Mouse (Mus musculus) heart, postnatal 4 days (tissue): ENCODE data around the gene Cdc42se1. TPM values are rescaled to one million over a fixed set of nuclear protein-coding genes. Genes with fewer than 3 reads are reported as not detected.

Source experiments
- DNase-seq: peaks from one replicate; pipeline ENCODE4 v3.0.0; 2021
- total RNA-seq, 2 experiments: library from RNA; stranded (reverse); gene quantifications; 2 replicates each; pipeline ENCODE4 v1.2.3; 2021

Cdc42se1 gene
- total RNA-seq, 2 experiments from 2014 or later: 45.2 to 45.9 TPM

- DNase-seq: no peak
Observed at GRCm38 (mm10) chr3:95224295-95224694, 4.2 kb upstream of the Cdc42se1 start.

GRCm38 (mm10) chr3:95227214-95227613 is 1.3 kb upstream of the Cdc42se1 start:
- DNase-seq: no peak

GRCm38 (mm10) chr3:95228894-95229780 is 605 bp downstream of the Cdc42se1 start:
- DNase-seq: peak; percentile 42

- peak; percentile 67 for DNase-seq
Observed at GRCm38 (mm10) chr3:95229781-95230494, 1.4 kb downstream of the Cdc42se1 start.

- DNase-seq: no peak
Observed at GRCm38 (mm10) chr3:95230495-95231297, 2.2 kb downstream of the Cdc42se1 start.

- DNase-seq: no peak
Observed at GRCm38 (mm10) chr3:95231298-95232221, 3.0 kb downstream of the Cdc42se1 start, which contains the start of gene Mllt11. Gene Mllt11 (minus strand): TSS chr3:95232171.

GRCm38 (mm10) chr3:95232771-95233170 is 4.2 kb downstream of the Cdc42se1 start:
- DNase-seq: no peak

GRCm38 (mm10) chr3:95233303-95233980 is 4.9 kb downstream of the Cdc42se1 start:
- DNase-seq: no peak

GRCm38 (mm10) chr3:95235386-95236301 is 7.1 kb downstream of the Cdc42se1 start:
- DNase-seq: no peak

- DNase-seq: no peak
Observed at GRCm38 (mm10) chr3:95237541-95238099, 9.1 kb downstream of the Cdc42se1 start.

GRCm38 (mm10) chr3:95239022-95239421 is 10.5 kb downstream of the Cdc42se1 start:
- DNase-seq: no peak

GRCm38 (mm10) chr3:95239971-95240370 is 11.4 kb downstream of the Cdc42se1 start:
- DNase-seq: no peak

GRCm38 (mm10) chr3:95240900-95241299 is 12.4 kb downstream of the Cdc42se1 start:
- DNase-seq: no peak

- DNase-seq: no peak
Observed at GRCm38 (mm10) chr3:95241498-95241897, 13.0 kb downstream of the Cdc42se1 start, which contains the start of gene Gm128. Gene Gm128 (minus strand): TSS chr3:95241598.

- no peak for DNase-seq
Observed at GRCm38 (mm10) chr3:95243086-95243485, 14.6 kb downstream of the Cdc42se1 start.

- peak; percentile 53 for DNase-seq
Observed at GRCm38 (mm10) chr3:95246465-95247231, 18.1 kb downstream of the Cdc42se1 start.

- no peak for DNase-seq
Observed at GRCm38 (mm10) chr3:95247660-95248336, 19.3 kb downstream of the Cdc42se1 start.

GRCm38 (mm10) chr3:95250361-95250760 is 21.8 kb downstream of the Cdc42se1 start:
- DNase-seq: no peak
